Mouse (Mus musculus): ENCODE data around the gene Cd160. TPM values are rescaled to one million over a fixed set of nuclear protein-coding genes. Genes with fewer than 3 reads are reported as not detected.

Cd160 gene
- polyA plus RNA-seq, 1 experiment from 2014 or later, result 0.19 TPM

- H3K4me1 ChIP-seq, result peaks cover 7% of the 10 kb centered on the region; the same call in 1 of the 2 replicates
- no peaks in the 10 kb centered on the region for H3K27me3 ChIP-seq (replicated peaks)
- H3K27ac ChIP-seq, result no peak overlapping the region
- H3K9ac ChIP-seq, result no peak overlapping the region
- H3K36me3 ChIP-seq (replicated peaks), result no peaks in the 10 kb centered on the region
- ATAC-seq (replicated peaks), result no peak
- 77% methylated on average over 3 of the region's 3 CpGs for WGBS
- H3K4me2 ChIP-seq, result no peak overlapping the region
- no peaks in the 10 kb centered on the region for H3K9me3 ChIP-seq
- H3K4me3 ChIP-seq, result no peak overlapping the region
These were observed 5.5 kb downstream of the Cd160 start for GRCm38 (mm10) chr3:96823701-96824100.

- no peaks in the 10 kb centered on the region for H3K9me3 ChIP-seq
- no peaks in the 10 kb centered on the region for H3K36me3 ChIP-seq (replicated peaks)
- no peak overlapping the region for H3K4me2 ChIP-seq
- ATAC-seq (replicated peaks), result no peak
- no peak overlapping the region for H3K9ac ChIP-seq
- H3K4me3 ChIP-seq, result no peak overlapping the region
- WGBS, result 88% methylated on average over 4 of the region's 4 CpGs
- no peaks in the 10 kb centered on the region for H3K4me1 ChIP-seq
- no peak overlapping the region for H3K27ac ChIP-seq
- H3K27me3 ChIP-seq (replicated peaks), result no peaks in the 10 kb centered on the region
These were observed 7.6 kb downstream of the Cd160 start for GRCm38 (mm10) chr3:96821581-96821980.

- no peak overlapping the region for H3K27ac ChIP-seq
- H3K27me3 ChIP-seq (replicated peaks), result no peaks in the 10 kb centered on the region
- H3K4me2 ChIP-seq, result no peak overlapping the region
- no peaks in the 10 kb centered on the region for H3K36me3 ChIP-seq (replicated peaks)
- H3K9me3 ChIP-seq, result no peaks in the 10 kb centered on the region
- 81% methylated on average over 6 of the region's 6 CpGs for WGBS
- ATAC-seq (replicated peaks), result no peak
- no peak overlapping the region for H3K9ac ChIP-seq
- H3K4me1 ChIP-seq, result no peaks in the 10 kb centered on the region
- H3K4me3 ChIP-seq, result no peak overlapping the region
These were observed 8.8 kb downstream of the Cd160 start for GRCm38 (mm10) chr3:96820116-96820915.

- H3K36me3 ChIP-seq (replicated peaks), result no peaks in the 10 kb centered on the region
- no peaks in the 10 kb centered on the region for H3K9me3 ChIP-seq
- no peaks in the 10 kb centered on the region for H3K27me3 ChIP-seq (replicated peaks)
- peaks cover 6% of the 10 kb centered on the region for H3K4me1 ChIP-seq
- 57% methylated on average over 6 of the region's 6 CpGs for WGBS
- H3K4me2 ChIP-seq, result no peak overlapping the region
- no peak for ATAC-seq (replicated peaks)
- no peak overlapping the region for H3K27ac ChIP-seq
- no peak overlapping the region for H3K9ac ChIP-seq
- H3K4me3 ChIP-seq, result no peak overlapping the region
These were observed 14.8 kb downstream of the Cd160 start for GRCm38 (mm10) chr3:96814342-96814741.

- Histone ChIP-seq H3K9ac (no peak overlapping the region), H3K9me3 (no peaks in the 10 kb centered on the region), H3K4me1 (peaks cover 6% of the 10 kb centered on the region), H3K4me2 (no peak overlapping the region), H3K4me3 (no peak overlapping the region), H3K27ac (no peak overlapping the region), H3K27me3 (replicated peaks) (no peaks in the 10 kb centered on the region), H3K36me3 (replicated peaks) (no peaks in the 10 kb centered on the region)
- ATAC-seq (replicated peaks), result peak; percentile 52
- WGBS, result 69% methylated on average over 7 of the region's 7 CpGs
These were observed 15.4 kb downstream of the Cd160 start for GRCm38 (mm10) chr3:96813591-96814244.

GRCm38 (mm10) chr3:96813106-96813505, 16.0 kb downstream of the Cd160 start:
- peaks cover 6% of the 10 kb centered on the region for H3K4me1 ChIP-seq
- 25% methylated on average over 9 of the region's 9 CpGs for WGBS
- H3K27ac ChIP-seq, result no peak overlapping the region
- no peaks in the 10 kb centered on the region for H3K27me3 ChIP-seq (replicated peaks)
- no peaks in the 10 kb centered on the region for H3K36me3 ChIP-seq (replicated peaks)
- no peak overlapping the region for H3K4me3 ChIP-seq
- ATAC-seq (replicated peaks), result peak; percentile 58; the same call in 1 of the 2 replicates
- no peaks in the 10 kb centered on the region for H3K9me3 ChIP-seq
- no peak overlapping the region for H3K9ac ChIP-seq
- H3K4me2 ChIP-seq, result no peak overlapping the region; the same call in 1 of the 2 replicates

- WGBS, result 46% methylated on average over 20 of the region's 20 CpGs
- H3K36me3 ChIP-seq (replicated peaks), result no peaks in the 10 kb centered on the region
- no peak overlapping the region for H3K4me2 ChIP-seq
- no peak overlapping the region for H3K9ac ChIP-seq
- no peaks in the 10 kb centered on the region for H3K27me3 ChIP-seq (replicated peaks)
- ATAC-seq (replicated peaks), result no peak
- no peak overlapping the region for H3K27ac ChIP-seq
- H3K9me3 ChIP-seq, result no peaks in the 10 kb centered on the region
- H3K4me1 ChIP-seq, result peaks cover 6% of the 10 kb centered on the region
- H3K4me3 ChIP-seq, result no peak overlapping the region
These were observed 16.6 kb downstream of the Cd160 start for GRCm38 (mm10) chr3:96812395-96813091.

- 92% methylated on average over 3 of the region's 3 CpGs for WGBS
- Histone ChIP-seq H3K36me3 (replicated peaks) (no peaks in the 10 kb centered on the region), H3K27ac (no peak overlapping the region), H3K4me3 (no peak overlapping the region), H3K4me1 (peaks cover 6% of the 10 kb centered on the region), H3K9ac (no peak overlapping the region), H3K9me3 (no peaks in the 10 kb centered on the region), H3K27me3 (replicated peaks) (no peaks in the 10 kb centered on the region), H3K4me2 (no peak overlapping the region)
- no peak for ATAC-seq (replicated peaks)
These were observed 17.9 kb downstream of the Cd160 start for GRCm38 (mm10) chr3:96811232-96811631.

- ATAC-seq (replicated peaks), result no peak
These were observed 20.5 kb downstream of the Cd160 start for GRCm38 (mm10) chr3:96808651-96809050.

GRCm38 (mm10) chr3:96808136-96808535, 21.0 kb downstream of the Cd160 start:
- no peak overlapping the region for H3K27ac ChIP-seq
- no peak for ATAC-seq (replicated peaks)
- no peaks in the 10 kb centered on the region for H3K36me3 ChIP-seq (replicated peaks)
- H3K4me3 ChIP-seq, result no peak overlapping the region
- no peaks in the 10 kb centered on the region for H3K27me3 ChIP-seq (replicated peaks)
- WGBS, result 67% methylated on average over 3 of the region's 3 CpGs
- H3K9me3 ChIP-seq, result no peaks in the 10 kb centered on the region
- H3K4me2 ChIP-seq, result no peak overlapping the region
- peaks cover under 1% of the 10 kb centered on the region; the same call in 1 of the 2 replicates for H3K4me1 ChIP-seq
- no peak overlapping the region for H3K9ac ChIP-seq

More at GRCm38 (mm10) chr3:96808651-96809050, 20.5 kb downstream of the Cd160 start:
- 77% methylated on average over 3 of the region's 3 CpGs for WGBS
- Histone ChIP-seq H3K36me3 (replicated peaks) (no peaks in the 10 kb centered on the region), H3K9me3 (no peaks in the 10 kb centered on the region), H3K9ac (no peak overlapping the region), H3K4me1 (peaks cover 5% of the 10 kb centered on the region), H3K4me2 (no peak overlapping the region), H3K27me3 (replicated peaks) (no peaks in the 10 kb centered on the region), H3K27ac (no peak overlapping the region), H3K4me3 (no peak overlapping the region)

- H3K9ac ChIP-seq, result no peak overlapping the region
- no peak overlapping the region for H3K4me2 ChIP-seq
- no peak overlapping the region for H3K4me3 ChIP-seq
- H3K27me3 ChIP-seq (replicated peaks), result no peaks in the 10 kb centered on the region
- H3K4me1 ChIP-seq, result no peaks in the 10 kb centered on the region
- H3K36me3 ChIP-seq (replicated peaks), result no peaks in the 10 kb centered on the region
- no peaks in the 10 kb centered on the region for H3K9me3 ChIP-seq
- ATAC-seq (replicated peaks), result no peak
- 72% methylated on average over 1 of the region's 1 CpGs for WGBS
- H3K27ac ChIP-seq, result no peak overlapping the region
These were observed 26.9 kb downstream of the Cd160 start for GRCm38 (mm10) chr3:96802214-96802613.

- H3K9me3 ChIP-seq, result no peaks in the 10 kb centered on the region
- no peaks in the 10 kb centered on the region for H3K36me3 ChIP-seq (replicated peaks)
- H3K4me2 ChIP-seq, result no peak overlapping the region
- no peak overlapping the region for H3K9ac ChIP-seq
- H3K27ac ChIP-seq, result no peak overlapping the region
- no peak overlapping the region for H3K4me3 ChIP-seq
- ATAC-seq (replicated peaks), result no peak
- no peaks in the 10 kb centered on the region for H3K27me3 ChIP-seq (replicated peaks)
- no peaks in the 10 kb centered on the region for H3K4me1 ChIP-seq
- WGBS, result 92% methylated on average over 11 of the region's 11 CpGs
These were observed 28.9 kb downstream of the Cd160 start for GRCm38 (mm10) chr3:96800254-96800653.

All from midbrain, embryonic 15.5 days (tissue).